Mouse (Mus musculus): ENCODE measurements around the gene Pif1.

The Pif1 gene

DNA sequence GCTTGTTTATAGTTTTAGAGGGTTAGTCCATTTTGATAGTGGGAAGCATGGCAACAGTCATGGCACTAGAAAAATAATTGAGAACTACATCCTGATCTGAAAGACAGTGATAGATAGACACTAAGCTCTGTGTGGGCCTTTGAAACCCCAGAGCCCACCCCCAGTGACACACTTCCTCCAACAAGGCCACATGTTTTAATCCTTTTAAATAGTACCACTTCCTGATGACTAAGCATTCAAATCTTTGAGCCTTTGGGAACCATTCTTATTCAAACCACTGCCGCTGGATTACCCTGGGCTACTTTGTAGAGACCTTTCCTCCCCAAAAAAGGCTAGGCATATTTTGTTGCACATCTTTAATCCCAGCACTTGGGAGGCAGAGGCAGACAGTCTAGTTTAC, 48.8 kb downstream of the Pif1 start:
- no peak for DNase-seq (ENCODE audit: low read depth in 1 of 2, low spot score in 2 of 2)

DNA sequence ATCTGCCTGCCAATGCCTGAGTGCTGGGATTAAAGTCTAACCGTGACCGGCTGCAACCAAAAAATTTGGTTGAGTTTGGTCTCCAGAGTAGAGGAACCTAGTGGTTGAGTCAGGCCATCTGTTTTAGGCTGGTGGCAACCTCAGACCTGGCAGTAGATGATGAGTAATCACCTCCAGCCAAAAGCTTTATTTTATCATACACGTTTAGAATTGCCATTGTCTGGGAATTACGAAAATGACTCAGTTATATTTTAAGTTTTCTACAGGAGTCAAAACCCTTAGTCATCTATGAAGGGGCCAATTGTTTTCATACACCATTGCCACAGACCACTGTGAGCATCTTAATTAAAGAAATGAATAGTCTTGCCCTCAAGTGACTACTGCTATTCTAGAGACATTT, 50.0 kb downstream of the Pif1 start:
- DNase-seq (ENCODE audit: low read depth in 1 of 2, low spot score in 2 of 2) = no peak

DNA sequence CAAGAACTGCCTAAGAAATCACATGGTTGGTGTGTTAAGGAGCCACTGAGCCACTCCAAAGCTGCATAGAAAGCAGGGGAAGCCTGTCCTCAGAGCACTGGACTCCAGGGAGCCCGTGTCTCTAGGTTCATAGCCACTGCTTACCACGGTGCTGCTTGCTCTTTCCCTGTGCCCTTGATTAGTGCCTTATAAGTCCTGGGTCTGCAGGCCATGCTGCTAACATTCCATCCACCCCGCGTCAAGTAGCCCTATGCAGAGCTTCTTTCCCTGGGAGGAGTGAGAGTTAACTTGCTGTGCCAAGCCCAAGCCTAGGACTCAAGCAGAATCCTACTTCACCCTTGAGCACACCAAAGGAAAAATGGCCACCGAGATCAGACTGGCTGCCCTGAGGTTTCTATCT, 52.1 kb downstream of the Pif1 start:
- no peak for DNase-seq (ENCODE audit: low read depth in 1 of 2, low spot score in 2 of 2)

DNA sequence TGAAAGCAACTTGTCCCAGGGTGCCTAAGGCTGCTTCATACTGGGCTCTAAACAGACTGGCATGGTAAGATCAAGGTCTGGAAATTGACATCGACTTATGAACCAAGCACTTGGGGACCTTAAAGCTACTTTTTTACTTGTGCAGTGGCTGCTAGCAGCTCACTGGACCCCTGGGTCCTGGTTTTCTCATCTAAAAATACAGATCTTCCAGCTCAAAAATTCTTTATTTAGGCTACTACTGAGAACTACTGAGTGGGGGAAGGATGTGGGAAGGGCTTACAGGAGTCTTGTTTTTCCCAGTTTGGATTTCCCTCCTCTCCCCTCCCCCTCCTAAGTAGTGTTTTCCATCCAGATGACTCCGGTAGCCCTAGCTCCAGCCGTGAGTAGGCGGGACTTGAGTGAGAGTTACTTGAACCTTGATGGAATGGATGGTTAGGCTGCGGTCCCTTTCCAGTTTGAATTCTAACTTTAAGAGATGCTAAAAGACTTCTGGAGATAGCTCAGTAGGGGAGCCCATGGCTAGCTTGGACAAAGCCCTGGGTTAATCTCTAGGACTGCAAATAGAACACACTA, 54.0 kb downstream of the Pif1 start:
- no peak for DNase-seq (ENCODE audit: low read depth in 1 of 2, low spot score in 2 of 2)

DNA sequence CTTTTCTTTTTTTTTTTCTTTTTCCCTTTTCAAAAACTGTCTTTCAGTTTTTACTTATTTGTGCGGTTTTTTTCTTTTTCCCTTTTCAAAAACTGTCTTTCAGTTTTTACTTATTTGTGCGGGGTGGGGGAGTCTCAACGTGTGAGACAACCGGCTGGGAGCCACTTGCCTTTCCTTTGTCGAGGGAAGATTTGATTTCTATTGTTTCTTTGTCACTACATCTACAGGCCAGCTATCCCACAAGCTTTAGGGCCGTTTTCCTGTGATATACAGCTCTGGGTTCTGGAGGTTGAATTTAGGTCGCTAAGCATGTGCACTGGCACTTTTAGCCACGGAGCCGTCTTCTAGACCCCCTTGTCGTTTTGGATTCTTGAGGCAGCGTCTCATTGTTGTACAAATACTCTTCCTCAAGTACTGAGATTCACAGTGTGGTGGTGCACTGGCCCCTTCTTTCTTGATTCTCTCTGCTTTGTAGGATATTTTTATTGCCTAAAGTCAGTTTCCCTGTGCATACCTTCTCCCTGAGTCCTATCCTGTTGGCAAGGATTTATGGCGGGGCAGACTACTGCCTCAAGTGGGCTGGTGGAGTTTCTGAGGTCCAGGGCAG, 54.6 kb downstream of the Pif1 start:
- no peak for DNase-seq (ENCODE audit: low read depth in 1 of 2, low spot score in 2 of 2)

DNA sequence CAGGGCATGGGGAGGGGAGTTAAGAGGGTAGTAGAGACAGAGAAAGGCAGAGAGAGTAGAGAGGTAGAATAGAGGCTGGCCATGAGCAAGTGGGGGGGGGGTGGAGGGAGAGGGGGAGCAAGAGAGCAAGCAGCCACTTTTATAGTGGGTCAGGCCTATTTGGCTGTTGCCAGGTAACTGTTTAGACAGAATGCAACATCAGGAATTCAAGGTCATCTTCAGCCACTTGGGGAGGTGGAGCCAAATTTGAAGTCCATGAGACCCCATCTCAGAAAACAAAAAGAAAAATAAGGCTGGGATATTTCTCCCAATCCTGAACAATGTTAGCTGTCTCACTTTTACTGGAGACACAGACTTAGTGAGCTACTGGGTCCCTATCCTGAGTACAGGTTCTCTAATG, 55.6 kb downstream of the Pif1 start:
- DNase-seq (ENCODE audit: low read depth in 1 of 2, low spot score in 2 of 2) = no peak

DNA sequence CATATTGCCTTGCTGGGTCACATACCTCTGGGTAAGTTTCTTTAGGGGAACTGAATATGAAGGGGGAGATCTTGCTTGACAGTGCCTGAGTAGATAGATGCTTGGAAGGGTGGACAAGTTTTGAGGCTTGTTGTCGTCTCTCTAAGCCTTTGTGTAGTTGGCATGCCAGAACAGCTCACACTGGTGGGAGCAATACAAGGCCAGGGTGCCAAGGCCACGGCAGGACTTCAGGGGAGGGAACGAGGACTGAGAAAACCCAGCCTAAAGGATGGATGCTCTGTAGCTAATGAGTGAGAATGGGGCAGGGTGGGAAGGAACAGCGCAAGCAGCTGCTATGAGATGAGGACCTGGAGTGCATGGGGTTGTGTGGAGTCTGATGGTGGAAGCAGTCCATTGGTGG, 58.0 kb downstream of the Pif1 start:
- DNase-seq (ENCODE audit: low read depth in 1 of 2, low spot score in 2 of 2) = no peak
